Mouse (Mus musculus): Measurements from ENCODE around the gene Abca1. TPM values are rescaled to one million over a fixed set of nuclear protein-coding genes. Genes with fewer than 3 reads are reported as not detected.

Abca1 gene
- polyA plus RNA-seq, 1 experiment from 2014 or later = 9.3 TPM

DNA sequence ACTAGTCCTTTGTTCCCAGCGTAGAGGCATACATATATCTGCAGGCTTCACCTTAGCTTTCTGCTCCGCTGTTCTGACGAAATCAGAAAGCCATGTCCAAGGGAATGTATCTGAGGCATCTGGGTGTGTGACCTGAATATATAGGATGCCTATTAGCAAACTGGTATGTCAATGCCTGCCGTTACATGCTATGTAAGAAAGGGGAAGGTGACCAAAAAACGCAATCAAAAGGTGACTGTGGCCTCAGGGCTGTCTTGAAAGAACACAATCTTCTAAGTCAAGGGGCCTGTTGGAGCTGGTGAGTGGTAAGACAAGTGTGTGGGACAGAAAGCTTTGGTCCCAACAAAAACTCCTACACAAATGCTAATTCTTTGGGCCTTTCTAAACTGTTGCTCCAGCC is 28.2 kb downstream of the Abca1 start:
- Histone ChIP-seq H3K9me3 (replicated peaks) (peaks cover 3% of the 10 kb centered on the region; the same call in 1 of the 2 replicates), H3K4me1 (no peaks in the 10 kb centered on the region), H3K27me3 (no peaks in the 10 kb centered on the region), H3K9ac (no peak overlapping the region), H3K4me2 (replicated peaks) (no peak overlapping the region), H3K4me3 (no peak overlapping the region), H3K27ac (no peak overlapping the region), H3K36me3 (peaks cover 13% of the 10 kb centered on the region)
- no peak for ATAC-seq (ENCODE audit: low FRiP score)
- WGBS = 90% methylated on average over 5 of the region's 5 CpGs

DNA sequence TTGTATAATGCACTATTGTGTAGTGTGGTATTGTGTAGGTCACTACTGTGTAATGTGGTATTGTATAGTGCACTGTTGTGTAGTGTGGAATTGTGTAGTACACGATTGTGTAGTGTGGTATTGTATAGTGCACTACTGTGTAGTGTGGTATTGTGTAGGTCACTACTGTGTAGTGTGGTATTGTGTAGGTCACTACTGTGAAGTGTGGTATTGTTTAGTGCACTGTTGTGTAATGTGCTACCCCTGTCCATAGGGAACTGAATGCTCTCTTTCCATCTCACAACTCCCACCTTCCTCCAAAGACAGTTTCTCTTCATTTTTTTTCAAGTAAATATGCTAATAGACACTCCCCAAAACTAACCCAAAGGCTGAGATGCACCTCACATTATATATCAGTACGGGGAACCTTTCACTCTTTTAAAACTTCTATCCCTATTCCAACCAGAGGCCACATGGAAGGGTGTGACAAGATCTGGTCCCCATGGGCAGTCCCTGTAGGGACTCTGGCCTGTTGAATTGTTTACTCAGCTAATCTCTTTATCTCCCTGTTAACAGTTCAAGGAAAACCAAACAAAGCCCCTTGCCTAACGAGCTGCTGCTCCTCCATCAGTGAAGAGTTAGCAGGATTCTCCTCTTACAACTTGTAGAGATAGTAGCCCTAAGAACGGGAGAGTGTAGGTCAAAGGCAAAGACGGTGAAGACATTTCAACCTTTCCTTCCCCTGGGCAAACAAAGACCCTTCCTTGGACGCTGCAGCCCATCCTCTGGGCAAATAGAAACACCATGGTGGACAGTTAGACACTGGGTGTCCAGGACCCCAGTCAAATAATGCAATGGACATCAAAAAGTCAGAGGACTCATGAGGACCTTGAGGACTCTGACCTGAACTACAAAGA is 28.8 kb downstream of the Abca1 start:
- no peak overlapping the region for H3K4me3 ChIP-seq

DNA sequence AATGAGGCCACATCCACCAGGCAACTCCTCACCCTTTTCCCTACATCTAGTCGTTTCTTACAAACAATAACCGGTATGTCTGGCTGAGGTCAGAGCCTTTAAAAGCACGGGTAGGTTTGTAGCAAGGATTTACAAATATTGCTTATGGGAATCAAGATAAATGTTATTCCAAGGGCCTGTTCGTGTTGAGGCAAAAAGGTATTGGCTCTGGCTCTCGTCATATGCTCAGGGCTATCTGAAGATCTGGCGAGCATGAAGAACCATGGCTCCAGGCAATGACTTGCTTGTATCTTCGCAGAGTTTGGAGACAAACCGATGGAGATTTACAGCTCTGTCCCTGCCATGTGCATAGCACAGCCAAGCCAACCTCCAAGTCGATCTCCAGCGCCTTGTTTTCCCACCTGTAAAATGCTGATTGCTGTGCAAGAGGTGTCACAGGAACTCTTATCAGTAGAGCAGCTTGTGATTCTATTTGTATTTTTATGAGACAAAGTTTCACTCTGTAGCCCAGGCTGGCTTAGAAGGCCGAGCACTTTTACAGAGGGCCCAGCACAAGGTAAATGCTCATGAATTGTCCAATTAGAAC is 29.9 kb downstream of the Abca1 start:
- Histone ChIP-seq H3K4me1 (no peaks in the 10 kb centered on the region), H3K4me3 (no peak overlapping the region), H3K27ac (no peak overlapping the region), H3K27me3 (no peaks in the 10 kb centered on the region), H3K36me3 (peaks cover 20% of the 10 kb centered on the region), H3K9ac (no peak overlapping the region), H3K9me3 (replicated peaks) (peaks cover 4% of the 10 kb centered on the region; the same call in 1 of the 2 replicates), H3K4me2 (replicated peaks) (no peak overlapping the region)
- 93% methylated on average over 11 of the region's 11 CpGs for WGBS
- no peak for ATAC-seq (ENCODE audit: low FRiP score)

More for the DNA sequence above, 28.8 kb downstream of the Abca1 start:
- no peak for ATAC-seq (ENCODE audit: low FRiP score)
- Histone ChIP-seq H3K4me2 (replicated peaks) (no peak overlapping the region), H3K27me3 (no peaks in the 10 kb centered on the region), H3K9ac (no peak overlapping the region), H3K27ac (no peak overlapping the region), H3K36me3 (peaks cover 20% of the 10 kb centered on the region), H3K9me3 (replicated peaks) (peaks cover 4% of the 10 kb centered on the region; the same call in 1 of the 2 replicates), H3K4me1 (no peaks in the 10 kb centered on the region)
- 67% methylated on average over 6 of the region's 6 CpGs for WGBS

DNA sequence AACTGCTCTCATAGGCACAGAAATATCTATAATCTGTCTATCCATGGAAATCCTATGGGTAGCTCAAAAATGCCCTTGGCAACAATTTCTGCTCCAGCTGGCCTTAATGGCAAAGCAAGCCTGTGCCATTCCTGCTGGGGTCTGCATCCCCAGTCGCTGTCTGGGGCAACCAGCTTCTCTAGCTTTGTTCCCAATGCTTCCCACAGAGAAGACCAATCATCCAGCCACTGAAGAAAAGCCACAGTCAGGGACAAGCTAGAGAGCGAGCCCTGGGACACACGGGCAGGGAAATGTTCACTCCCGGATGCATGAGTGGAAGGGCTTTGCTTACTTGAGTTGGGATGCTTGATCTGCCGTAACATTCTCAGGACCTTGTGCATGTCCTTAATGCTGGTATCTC is 32.4 kb downstream of the Abca1 start:
- Histone ChIP-seq H3K27ac (no peak overlapping the region), H3K36me3 (peaks cover 20% of the 10 kb centered on the region), H3K9ac (no peak overlapping the region), H3K4me3 (no peak overlapping the region), H3K27me3 (no peaks in the 10 kb centered on the region), H3K4me1 (no peaks in the 10 kb centered on the region), H3K4me2 (replicated peaks) (no peak overlapping the region), H3K9me3 (replicated peaks) (peaks cover 4% of the 10 kb centered on the region; the same call in 1 of the 2 replicates)
- WGBS = 81% methylated on average over 5 of the region's 5 CpGs
- ATAC-seq (ENCODE audit: low FRiP score) = no peak

DNA sequence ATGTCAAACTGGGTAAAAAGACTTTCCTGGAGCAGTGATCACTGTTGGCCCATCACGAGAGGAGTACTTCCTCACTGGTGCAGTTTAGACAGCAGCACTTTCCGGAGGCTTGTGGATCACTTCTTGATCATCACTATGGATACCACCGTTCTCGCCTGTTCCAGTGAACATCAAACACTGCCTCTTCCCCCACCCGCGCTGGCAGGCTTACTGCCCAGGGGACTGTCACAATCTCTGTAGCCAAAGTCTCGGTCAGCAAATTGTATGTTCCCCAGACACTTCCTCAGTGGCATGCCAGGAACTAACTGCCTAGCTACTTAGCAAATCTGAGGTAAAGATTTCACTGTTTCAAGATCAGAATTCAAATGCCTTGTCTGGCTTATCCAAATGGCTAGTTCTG is 32.9 kb downstream of the Abca1 start:
- H3K4me3 ChIP-seq = no peak overlapping the region
- 92% methylated on average over 7 of the region's 7 CpGs for WGBS

DNA sequence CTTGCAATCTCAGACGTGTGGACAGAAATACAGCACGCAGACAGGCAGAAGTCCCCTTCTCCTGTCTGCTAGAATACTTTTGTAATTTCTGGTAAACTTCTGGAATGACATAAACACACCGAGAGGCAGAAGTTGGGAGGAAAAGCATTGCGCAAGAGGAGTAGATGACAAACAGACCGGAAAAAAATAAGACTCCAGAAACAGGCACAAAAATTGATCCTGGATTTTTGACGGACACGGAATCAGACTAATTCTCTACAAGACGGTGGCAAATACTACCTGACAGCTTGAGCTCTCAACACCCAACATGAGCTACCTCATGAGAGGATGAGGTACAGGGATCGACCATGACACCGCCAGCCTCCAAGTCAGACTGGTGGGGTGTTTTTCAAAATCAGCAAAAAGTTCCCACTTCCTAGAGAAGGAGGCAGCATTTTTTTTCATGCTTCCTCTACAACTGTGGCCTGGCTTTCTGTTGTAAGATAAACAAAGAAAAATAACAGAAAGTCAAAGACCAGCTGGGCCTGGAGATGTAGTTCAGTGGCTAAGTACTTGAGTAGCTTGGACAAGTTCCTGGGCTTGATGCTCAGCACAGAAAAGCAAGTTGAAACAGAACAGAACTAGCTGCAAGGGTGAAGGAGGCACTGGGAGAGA is 34.7 kb downstream of the Abca1 start:
- Histone ChIP-seq H3K4me3 (no peak overlapping the region), H3K4me2 (replicated peaks) (no peak overlapping the region), H3K27ac (no peak overlapping the region), H3K27me3 (no peaks in the 10 kb centered on the region), H3K9ac (no peak overlapping the region), H3K4me1 (no peaks in the 10 kb centered on the region), H3K36me3 (peaks cover 11% of the 10 kb centered on the region), H3K9me3 (replicated peaks) (0 out of 2 replicates have a peak, but pooled peaks cover 4% of the 10 kb centered on the region)
- ATAC-seq (ENCODE audit: low FRiP score) = no peak
- 91% methylated on average over 10 of the region's 10 CpGs for WGBS

More for the DNA sequence above, 32.9 kb downstream of the Abca1 start:
- Histone ChIP-seq H3K27ac (no peak overlapping the region), H3K36me3 (peaks cover 20% of the 10 kb centered on the region), H3K9ac (no peak overlapping the region), H3K4me1 (no peaks in the 10 kb centered on the region), H3K4me2 (replicated peaks) (no peak overlapping the region), H3K27me3 (no peaks in the 10 kb centered on the region), H3K9me3 (replicated peaks) (peaks cover 4% of the 10 kb centered on the region; the same call in 1 of the 2 replicates)
- ATAC-seq (ENCODE audit: low FRiP score) = no peak

DNA sequence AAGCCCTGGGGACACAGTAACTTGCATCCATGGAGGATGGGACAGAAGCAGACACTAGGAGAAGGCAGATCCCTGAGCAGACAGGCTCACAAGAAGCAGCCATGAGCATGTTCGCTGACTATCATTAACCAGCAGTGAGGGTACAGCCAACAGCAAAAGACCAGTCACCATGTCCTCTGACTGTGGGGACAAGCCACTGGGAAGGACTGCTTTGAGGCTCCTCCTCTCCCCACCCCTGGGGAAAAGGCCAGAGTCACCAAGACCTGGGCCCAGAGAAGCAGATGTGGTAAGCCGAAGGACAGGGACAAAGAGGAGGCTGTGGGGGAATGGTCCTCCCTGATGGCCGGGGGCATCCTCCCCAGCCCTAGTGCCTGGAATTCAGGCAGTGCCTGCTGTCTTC is 37.4 kb downstream of the Abca1 start:
- H3K9me3 ChIP-seq (replicated peaks) = 0 out of 2 replicates have a peak, but pooled peaks cover 4% of the 10 kb centered on the region
- no peak overlapping the region for H3K9ac ChIP-seq
- H3K4me3 ChIP-seq = no peak overlapping the region
- 87% methylated on average over 3 of the region's 3 CpGs for whole genome bisulfite sequencing
- no peaks in the 10 kb centered on the region for H3K4me1 ChIP-seq
- no peak overlapping the region for H3K4me2 ChIP-seq (replicated peaks)
- ATAC-seq (ENCODE audit: low FRiP score) = no peak
- no peaks in the 10 kb centered on the region for H3K27me3 ChIP-seq
- peaks cover 11% of the 10 kb centered on the region for H3K36me3 ChIP-seq
- H3K27ac ChIP-seq = no peak overlapping the region

DNA sequence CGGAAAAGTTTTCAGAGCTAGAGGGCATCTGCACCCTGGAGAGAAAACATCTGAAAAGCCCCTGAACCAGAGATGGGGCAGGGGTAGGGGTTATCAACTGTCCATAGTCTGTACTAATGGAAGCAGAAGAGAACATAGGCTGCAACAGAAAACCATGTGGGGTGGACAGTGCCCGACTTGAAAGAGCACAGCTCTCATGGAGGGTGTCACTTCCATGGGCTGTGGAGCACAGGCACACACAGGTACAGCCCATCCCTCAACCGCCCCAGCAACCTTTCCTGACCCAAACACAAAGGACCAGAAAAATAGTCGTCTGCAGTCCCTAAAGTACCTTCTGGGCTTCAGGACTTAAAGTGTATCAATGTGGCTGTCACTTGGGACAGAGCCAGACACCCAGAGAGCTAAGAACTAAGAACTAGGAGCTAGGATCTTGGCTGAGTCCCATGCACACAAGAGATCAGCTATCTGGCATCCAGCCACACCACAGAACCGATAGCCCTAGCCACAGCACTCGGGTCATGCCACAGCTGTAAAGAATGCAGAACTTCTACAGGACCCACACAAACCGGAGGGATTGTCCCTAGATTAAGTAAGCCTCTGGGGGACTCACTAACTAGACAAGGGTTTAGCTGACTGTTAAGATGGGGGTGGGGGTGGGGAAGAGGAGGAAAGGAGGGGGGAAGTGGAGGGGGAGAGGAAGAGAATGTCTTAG is 38.0 kb downstream of the Abca1 start:
- no peaks in the 10 kb centered on the region for H3K27me3 ChIP-seq
- peaks cover 9% of the 10 kb centered on the region for H3K36me3 ChIP-seq
- H3K27ac ChIP-seq = no peak overlapping the region
- H3K4me2 ChIP-seq (replicated peaks) = no peak overlapping the region
- H3K9ac ChIP-seq = no peak overlapping the region
- H3K4me1 ChIP-seq = no peaks in the 10 kb centered on the region
- no peak overlapping the region for H3K4me3 ChIP-seq
- ATAC-seq (ENCODE audit: low FRiP score) = no peak
- 75% methylated on average over 7 of the region's 7 CpGs for WGBS
- H3K9me3 ChIP-seq (replicated peaks) = 0 out of 2 replicates have a peak, but pooled peaks cover 3% of the 10 kb centered on the region

DNA sequence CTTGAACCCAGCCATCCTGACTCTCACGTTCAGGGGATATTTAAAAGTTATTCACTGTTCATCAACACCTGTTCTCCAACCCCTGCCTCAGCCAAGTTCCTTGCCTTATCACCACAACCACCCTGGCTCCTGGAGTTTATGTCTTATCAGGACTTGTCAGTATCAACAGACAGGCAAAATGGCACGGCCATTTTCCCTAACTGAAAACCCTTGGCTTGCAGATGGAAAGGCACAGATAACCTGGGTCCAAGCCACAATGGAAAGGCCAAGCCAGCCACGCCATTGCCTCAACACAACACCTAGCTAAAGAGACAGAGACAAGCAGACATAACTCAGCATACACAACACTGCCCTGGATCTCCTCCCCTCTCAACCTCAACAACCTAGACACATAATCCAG is 38.6 kb downstream of the Abca1 start:
- Histone ChIP-seq H3K4me2 (replicated peaks) (no peak overlapping the region), H3K27ac (no peak overlapping the region), H3K4me1 (peaks cover 3% of the 10 kb centered on the region; the same call in 1 of the 2 replicates), H3K36me3 (peaks cover 3% of the 10 kb centered on the region; the same call in 1 of the 2 replicates), H3K9me3 (replicated peaks) (no peaks in the 10 kb centered on the region), H3K27me3 (no peaks in the 10 kb centered on the region), H3K4me3 (no peak overlapping the region), H3K9ac (no peak overlapping the region)
- 82% methylated on average over 3 of the region's 3 CpGs for WGBS
- ATAC-seq (ENCODE audit: low FRiP score) = no peak

DNA sequence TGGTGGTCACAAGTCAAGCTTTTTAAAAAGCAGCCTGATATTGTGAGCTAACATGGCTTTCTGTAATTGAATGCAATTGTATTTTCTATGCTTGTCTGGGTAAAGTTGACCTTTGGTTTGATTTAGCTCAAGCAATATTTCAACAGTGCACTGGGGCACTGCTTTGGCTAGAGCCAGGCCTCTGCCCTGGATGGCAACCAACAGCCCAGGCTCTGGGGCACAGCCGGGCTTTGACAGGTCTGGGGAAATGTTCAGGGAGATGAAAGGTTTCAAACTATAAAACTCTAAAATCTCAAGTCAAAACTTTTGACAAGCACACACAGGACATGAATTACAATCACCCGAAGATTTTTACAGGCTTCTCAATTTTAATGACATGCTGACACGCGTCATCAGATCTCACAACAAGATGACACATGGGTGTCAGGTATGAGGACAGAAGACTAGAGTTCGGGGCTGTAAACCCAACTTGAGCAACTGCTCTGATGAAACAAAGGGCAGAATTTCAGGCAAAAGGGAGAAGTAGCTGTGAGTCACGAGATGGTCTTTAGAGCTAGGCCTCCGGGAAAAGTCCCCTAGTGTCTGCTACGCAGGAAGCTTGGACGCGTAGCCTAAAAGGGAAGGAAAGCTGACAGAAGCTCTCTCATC is 39.5 kb downstream of the Abca1 start:
- Histone ChIP-seq H3K4me1 (peaks cover 11% of the 10 kb centered on the region), H3K4me2 (replicated peaks) (no peak overlapping the region), H3K27ac (no peak overlapping the region), H3K9me3 (replicated peaks) (no peaks in the 10 kb centered on the region), H3K36me3 (no peaks in the 10 kb centered on the region), H3K27me3 (no peaks in the 10 kb centered on the region), H3K9ac (no peak overlapping the region), H3K4me3 (no peak overlapping the region)
- WGBS = 88% methylated on average over 10 of the region's 10 CpGs
- ATAC-seq (ENCODE audit: low FRiP score) = no peak

DNA sequence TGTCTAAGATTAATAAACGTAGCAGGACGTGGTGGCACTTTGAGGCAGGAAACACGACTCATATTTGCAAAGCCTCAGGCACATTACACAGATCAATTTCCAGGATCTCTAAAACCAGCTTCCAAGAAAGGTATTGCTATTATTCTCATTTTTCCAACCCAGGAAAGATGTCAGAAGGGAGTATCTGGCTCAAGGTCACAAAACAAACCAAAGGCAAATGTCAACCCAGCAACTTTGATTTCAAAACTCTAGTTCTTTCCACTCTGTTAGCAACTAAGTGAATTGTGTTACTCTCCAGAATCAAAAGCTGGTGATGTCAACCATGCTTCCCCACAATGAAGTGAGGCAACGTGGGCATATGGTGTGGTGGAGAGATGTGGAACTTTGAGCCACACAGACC is 41.1 kb downstream of the Abca1 start:
- Histone ChIP-seq H3K4me1 (peaks cover 11% of the 10 kb centered on the region), H3K9me3 (replicated peaks) (no peaks in the 10 kb centered on the region), H3K4me3 (no peak overlapping the region), H3K4me2 (replicated peaks) (no peak overlapping the region), H3K36me3 (no peaks in the 10 kb centered on the region), H3K9ac (no peak overlapping the region), H3K27ac (no peak overlapping the region), H3K27me3 (no peaks in the 10 kb centered on the region)
- no peak for ATAC-seq (ENCODE audit: low FRiP score)
- WGBS = 77% methylated on average over 4 of the region's 4 CpGs
